Mouse (Mus musculus): ENCODE results near the gene Bcl7a.

DNA sequence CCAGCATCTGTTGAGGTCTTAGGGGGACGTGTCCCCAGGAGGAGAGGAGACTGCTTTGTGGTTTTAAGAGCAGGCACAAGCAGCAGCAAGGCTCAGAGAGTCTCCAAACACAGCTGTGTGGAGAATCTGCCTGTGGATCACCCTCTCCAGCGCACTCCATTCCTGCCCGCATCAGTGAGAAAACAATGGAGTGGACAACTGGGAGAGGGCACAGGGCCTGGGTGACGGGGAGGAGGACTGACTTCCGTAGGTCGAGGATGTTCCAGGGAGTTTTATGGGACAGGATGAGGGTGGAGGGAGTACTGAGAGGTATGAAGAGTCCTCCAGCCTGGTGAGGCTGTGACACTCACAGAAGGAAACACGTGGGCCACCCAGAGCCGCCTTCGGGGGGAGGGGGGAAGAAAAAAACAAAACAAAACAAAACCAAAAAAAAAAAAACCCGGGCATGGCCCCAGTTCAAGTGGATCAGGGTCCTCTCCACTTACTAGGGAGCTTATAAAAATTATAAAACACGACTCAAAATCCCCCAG lies 29.7 kb upstream of the Bcl7a start:
- TF ChIP-seq TAL1 (conservative IDR thresholded peaks at IDR 0.05; ENCODE audit: low read depth, low read length), result no peak
- TF ChIP-seq CTCF (IDR thresholded peaks at IDR 0.05; ENCODE audit: low read depth, low read length), result no peak
- no peak for TF ChIP-seq GATA1 (IDR thresholded peaks at IDR 0.05; ENCODE audit: borderline replicate concordance, low read length)
- no peak for TF ChIP-seq POLR2AphosphoS5 (IDR thresholded peaks at IDR 0.05; ENCODE audit: insufficient replicate concordance, low read depth, low read length)
